Mouse (Mus musculus): ENCODE measurements around the gene Lgsn. TPM values are rescaled to one million over a fixed set of nuclear protein-coding genes. Genes with fewer than 3 reads are reported as not detected.

The Lgsn gene
- polyA plus RNA-seq, 1 experiment = not detected

- Histone ChIP-seq H3ac (ENCODE audit: control insufficient read depth, insufficient read length, low read depth) (no peak overlapping the region), H3K27me3 (ENCODE audit: control insufficient read depth, insufficient read depth, insufficient read length) (no peaks in the 10 kb centered on the region), H3K79me3 (ENCODE audit: low read depth) (no peaks in the 10 kb centered on the region), H3K4me3 (ENCODE audit: insufficient read depth, poor library complexity, severe bottlenecking) (no peak overlapping the region), H3K36me3 (ENCODE audit: control insufficient read depth, insufficient read depth) (no peaks in the 10 kb centered on the region), H3K79me2 (ENCODE audit: control insufficient read depth, insufficient read depth) (no peaks in the 10 kb centered on the region)
- TF ChIP-seq MAX (IDR thresholded peaks at IDR 0.05) = no peak
- no peak for TF ChIP-seq CEBPB (IDR thresholded peaks at IDR 0.05; ENCODE audit: low read depth)
- TF ChIP-seq MYOG (IDR thresholded peaks at IDR 0.05; ENCODE audit: control insufficient read depth, extremely low read depth, insufficient read length) = no peak
- TF ChIP-seq FOSL1 (IDR thresholded peaks at IDR 0.05; ENCODE audit: insufficient read depth, low read length, poor library complexity, severe bottlenecking) = no peak
- TF ChIP-seq CTCF (IDR thresholded peaks at IDR 0.05; ENCODE audit: control insufficient read depth, insufficient read depth, insufficient read length) = no peak
- no peak for TF ChIP-seq MYOD1 (IDR thresholded peaks at IDR 0.05; ENCODE audit: control insufficient read depth, insufficient read length, low read depth)
- no peak for TF ChIP-seq USF1 (IDR thresholded peaks at IDR 0.05; ENCODE audit: low read depth)
These were observed 11.5 kb upstream of the Lgsn start for GRCm38 (mm10) chr1:31164527-31165189.

- Histone ChIP-seq H3K4me3 (ENCODE audit: insufficient read depth, poor library complexity, severe bottlenecking) (no peak overlapping the region), H3K79me3 (ENCODE audit: low read depth) (no peaks in the 10 kb centered on the region), H3K27me3 (ENCODE audit: control insufficient read depth, insufficient read depth, insufficient read length) (no peaks in the 10 kb centered on the region), H3K79me2 (ENCODE audit: control insufficient read depth, insufficient read depth) (no peaks in the 10 kb centered on the region), H3ac (ENCODE audit: control insufficient read depth, insufficient read length, low read depth) (no peak overlapping the region), H3K36me3 (ENCODE audit: control insufficient read depth, insufficient read depth) (no peaks in the 10 kb centered on the region)
- TF ChIP-seq USF1 (IDR thresholded peaks at IDR 0.05; ENCODE audit: low read depth) = no peak
- TF ChIP-seq MAX (IDR thresholded peaks at IDR 0.05) = no peak
- no peak for TF ChIP-seq CEBPB (IDR thresholded peaks at IDR 0.05; ENCODE audit: low read depth)
- no peak for TF ChIP-seq MYOG (IDR thresholded peaks at IDR 0.05; ENCODE audit: control insufficient read depth, extremely low read depth, insufficient read length)
- no peak for TF ChIP-seq CTCF (IDR thresholded peaks at IDR 0.05; ENCODE audit: control insufficient read depth, insufficient read depth, insufficient read length)
- TF ChIP-seq MYOD1 (IDR thresholded peaks at IDR 0.05; ENCODE audit: control insufficient read depth, insufficient read length, low read depth) = no peak
- TF ChIP-seq FOSL1 (IDR thresholded peaks at IDR 0.05; ENCODE audit: insufficient read depth, low read length, poor library complexity, severe bottlenecking) = no peak
These were observed 10.7 kb upstream of the Lgsn start for GRCm38 (mm10) chr1:31165326-31166121.

- no peak overlapping the region for H3K4me3 ChIP-seq (ENCODE audit: insufficient read depth, poor library complexity, severe bottlenecking)
- H3K36me3 ChIP-seq (ENCODE audit: control insufficient read depth, insufficient read depth) = no peaks in the 10 kb centered on the region
- no peak overlapping the region for H3ac ChIP-seq (ENCODE audit: control insufficient read depth, insufficient read length, low read depth)
- no peaks in the 10 kb centered on the region for H3K79me3 ChIP-seq (ENCODE audit: low read depth)
- no peaks in the 10 kb centered on the region for H3K79me2 ChIP-seq (ENCODE audit: control insufficient read depth, insufficient read depth)
- H3K27me3 ChIP-seq (ENCODE audit: control insufficient read depth, insufficient read depth, insufficient read length) = no peaks in the 10 kb centered on the region
- no peak for TF ChIP-seq MYOD1 (IDR thresholded peaks at IDR 0.05; ENCODE audit: control insufficient read depth, insufficient read length, low read depth)
- TF ChIP-seq FOSL1 (IDR thresholded peaks at IDR 0.05; ENCODE audit: insufficient read depth, low read length, poor library complexity, severe bottlenecking) = no peak
- TF ChIP-seq CEBPB (IDR thresholded peaks at IDR 0.05; ENCODE audit: low read depth) = no peak
- no peak for TF ChIP-seq CTCF (IDR thresholded peaks at IDR 0.05; ENCODE audit: control insufficient read depth, insufficient read depth, insufficient read length)
- TF ChIP-seq MAX (IDR thresholded peaks at IDR 0.05) = no peak
- no peak for TF ChIP-seq USF1 (IDR thresholded peaks at IDR 0.05; ENCODE audit: low read depth)
- TF ChIP-seq MYOG (IDR thresholded peaks at IDR 0.05; ENCODE audit: control insufficient read depth, extremely low read depth, insufficient read length) = no peak
These were observed 800 bp upstream of the Lgsn start for GRCm38 (mm10) chr1:31175401-31175800.

GRCm38 (mm10) chr1:31178264-31178663, 2.1 kb downstream of the Lgsn start:
- H3K4me3 ChIP-seq (ENCODE audit: insufficient read depth, poor library complexity, severe bottlenecking) = no peak overlapping the region

GRCm38 (mm10) chr1:31190237-31190866, 14.2 kb downstream of the Lgsn start:
- Histone ChIP-seq H3K79me3 (ENCODE audit: low read depth) (no peaks in the 10 kb centered on the region), H3K4me3 (ENCODE audit: insufficient read depth, poor library complexity, severe bottlenecking) (no peak overlapping the region), H3K36me3 (ENCODE audit: control insufficient read depth, insufficient read depth) (no peaks in the 10 kb centered on the region), H3K27me3 (ENCODE audit: control insufficient read depth, insufficient read depth, insufficient read length) (no peaks in the 10 kb centered on the region), H3ac (ENCODE audit: control insufficient read depth, insufficient read length, low read depth) (no peak overlapping the region), H3K79me2 (ENCODE audit: control insufficient read depth, insufficient read depth) (no peaks in the 10 kb centered on the region)
- TF ChIP-seq CTCF (IDR thresholded peaks at IDR 0.05; ENCODE audit: control insufficient read depth, insufficient read depth, insufficient read length) (no peak), CEBPB (IDR thresholded peaks at IDR 0.05; ENCODE audit: low read depth) (no peak), USF1 (IDR thresholded peaks at IDR 0.05; ENCODE audit: low read depth) (no peak), FOSL1 (IDR thresholded peaks at IDR 0.05; ENCODE audit: insufficient read depth, low read length, poor library complexity, severe bottlenecking) (no peak), MYOD1 (IDR thresholded peaks at IDR 0.05; ENCODE audit: control insufficient read depth, insufficient read length, low read depth) (no peak), MYOG (IDR thresholded peaks at IDR 0.05; ENCODE audit: control insufficient read depth, extremely low read depth, insufficient read length) (no peak), MAX (IDR thresholded peaks at IDR 0.05) (no peak)

More at GRCm38 (mm10) chr1:31178264-31178663, 2.1 kb downstream of the Lgsn start:
- H3K79me3 ChIP-seq (ENCODE audit: low read depth) = no peaks in the 10 kb centered on the region
- no peaks in the 10 kb centered on the region for H3K27me3 ChIP-seq (ENCODE audit: control insufficient read depth, insufficient read depth, insufficient read length)
- no peak overlapping the region for H3ac ChIP-seq (ENCODE audit: control insufficient read depth, insufficient read length, low read depth)
- H3K36me3 ChIP-seq (ENCODE audit: control insufficient read depth, insufficient read depth) = no peaks in the 10 kb centered on the region
- H3K79me2 ChIP-seq (ENCODE audit: control insufficient read depth, insufficient read depth) = no peaks in the 10 kb centered on the region
- TF ChIP-seq MAX (IDR thresholded peaks at IDR 0.05) (no peak), FOSL1 (IDR thresholded peaks at IDR 0.05; ENCODE audit: insufficient read depth, low read length, poor library complexity, severe bottlenecking) (no peak), MYOD1 (IDR thresholded peaks at IDR 0.05; ENCODE audit: control insufficient read depth, insufficient read length, low read depth) (no peak), MYOG (IDR thresholded peaks at IDR 0.05; ENCODE audit: control insufficient read depth, extremely low read depth, insufficient read length) (no peak), USF1 (IDR thresholded peaks at IDR 0.05; ENCODE audit: low read depth) (no peak), CTCF (IDR thresholded peaks at IDR 0.05; ENCODE audit: control insufficient read depth, insufficient read depth, insufficient read length) (no peak), CEBPB (IDR thresholded peaks at IDR 0.05; ENCODE audit: low read depth) (no peak)

Measured in C2C12 (cell line).